Mouse (Mus musculus) hindbrain, embryonic 14.5 days (tissue): ENCODE data around the gene Zfp975. TPM values are rescaled to one million over a fixed set of nuclear protein-coding genes. Genes with fewer than 3 reads are reported as not detected.
"Not testable (repeated sequence)": the region's sequence is repeated elsewhere in the genome, so short reads cannot be mapped to it uniquely, and the experiment has no call there.

Source experiments
- ATAC-seq: fragments of 200-750 bp; cut with Nextera tagmentation; 2 replicates; pipeline ENCODE4 v1.8.0; 2017; ENCODE audit warnings: moderate number of reproducible peaks, mild to moderate bottlenecking, moderate TSS enrichment, moderate library complexity; ENCODE audit not compliant: low FRiP score
- DNase-seq: peaks from one replicate; pipeline ENCODE4 v3.0.0-alpha.2; 2015; ENCODE audit warnings: low spot score
- H3K27ac ChIP-seq: fragments of 300-500 bp; sonication (generic); 2 replicates; pipeline ENCODE4 v1.5.1; 2014; ENCODE audit warnings: mild to moderate bottlenecking, moderate library complexity
- H3K27me3 ChIP-seq: fragments of 300-500 bp; sonication (generic); 2 replicates; pipeline ENCODE4 v1.6.1; 2014; ENCODE audit warnings: mild to moderate bottlenecking, low read length, mixed read lengths; ENCODE audit not compliant: control insufficient read depth, insufficient read depth
- H3K36me3 ChIP-seq: fragments of 300-500 bp; sonication (generic); replicated peaks from 2 replicates; pipeline ENCODE4 v1.6.1; 2014; ENCODE audit not compliant: control insufficient read depth, insufficient read depth
- H3K4me1 ChIP-seq: fragments of 300-500 bp; sonication (generic); replicated peaks from 2 replicates; pipeline ENCODE4 v1.6.1; 2014; ENCODE audit warnings: antibody characterized with exemption, low read length, mixed read lengths; ENCODE audit not compliant: control insufficient read depth, insufficient read depth
- H3K4me2 ChIP-seq: fragments of 300-500 bp; sonication (generic); replicated peaks from 2 replicates; pipeline ENCODE4 v1.6.1; 2014; ENCODE audit warnings: mild to moderate bottlenecking, moderate library complexity
- H3K4me3 ChIP-seq: fragments of 300-500 bp; sonication (generic); replicated peaks from 2 replicates; pipeline ENCODE4 v1.5.1; 2014; ENCODE audit warnings: mild to moderate bottlenecking, low read length
- H3K9ac ChIP-seq: fragments of 300-500 bp; sonication (generic); 2 replicates; pipeline ENCODE4 v1.6.1; 2014
- H3K9me3 ChIP-seq: fragments of 300-500 bp; sonication (generic); 2 replicates; pipeline ENCODE4 v1.6.1; 2016; ENCODE audit warnings: low read length; ENCODE audit not compliant: control insufficient read depth
- WGBS: fragments of 180-500 bp; shearing (Covaris S2); extraction: QIAGEN DNeasy Blood & Tissue Kit; methylation state at CpG from one replicate; pipeline ENCODE4 v1.1.7; 2014; 5-methylcytosine and 5-hydroxymethylcytosine counted together
- polyA plus RNA-seq: library from polyadenylated mRNA; unstranded; fragments of >200 nt; fragmentation: Nextera tagmentation; extraction: Ambion mirVana; gene quantifications from 2 replicates; pipeline ENCODE4 v1.2.1, GENCODE M21; 2014

The Zfp975 gene
- polyA plus RNA-seq: 6.9 and 7.1 TPM in 2 replicates

DNA sequence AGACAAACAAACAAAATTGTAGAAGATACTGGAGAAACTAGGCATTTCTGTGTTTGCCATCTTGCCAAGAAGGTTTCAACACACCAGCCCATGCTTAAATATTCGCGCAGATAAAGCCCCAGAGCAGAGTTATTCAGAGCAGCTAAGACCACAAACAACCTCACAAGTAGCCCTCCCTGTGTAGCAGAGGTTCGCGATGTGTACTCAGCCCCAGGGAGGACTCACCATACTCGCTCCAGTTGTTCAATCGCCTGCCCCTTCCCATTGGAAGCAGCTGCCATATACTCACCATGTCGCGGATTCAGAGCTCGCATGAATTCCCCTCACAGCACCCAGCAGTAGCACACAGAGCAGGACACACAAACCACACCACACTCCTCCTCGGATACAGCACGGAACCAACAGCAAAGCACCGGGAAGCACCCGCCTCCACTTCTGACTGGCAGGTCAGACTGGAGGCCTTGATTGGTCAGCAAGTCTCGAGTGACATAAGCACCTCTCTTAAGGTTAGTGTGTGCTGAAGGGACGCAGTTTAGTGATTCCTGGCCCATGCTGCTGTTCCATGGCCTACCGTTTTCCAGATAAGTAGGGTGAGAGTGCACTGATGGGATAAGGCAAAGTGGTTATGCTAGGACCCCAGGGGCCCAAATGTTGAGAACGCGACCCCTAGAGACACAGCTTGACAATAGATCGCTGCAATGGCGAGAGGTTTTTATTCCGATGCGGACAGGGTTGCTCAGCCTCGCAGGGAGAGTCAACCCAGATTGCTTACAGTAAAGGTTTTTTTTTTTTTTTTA, at the start of gene Zfp975:
Gene Zfp975 (minus strand): TSS at position 381 of the 797 bp plus-strand sequence.
- not testable (repeated sequence) for H3K4me1 ChIP-seq, H3K9me3 ChIP-seq, H3K36me3 ChIP-seq, H3K27me3 ChIP-seq
- ATAC-seq: peak; percentile 100
- peak; percentile 76 for DNase-seq
- peak within 1 kb of the TSS; percentile 47 for H3K4me3 ChIP-seq
- WGBS: under 1% methylated on average over 23 of the region's 23 CpGs
- H3K9ac ChIP-seq: peak within 1 kb of the TSS; percentile 57
- peak within 1 kb of the TSS; percentile 77 for H3K27ac ChIP-seq
- H3K4me2 ChIP-seq: peak within 1 kb of the TSS; percentile 58

- no peak for DNase-seq
- WGBS: 92% methylated on average over 10 of the region's 10 CpGs
- no peaks in the 10 kb centered on the region for H3K36me3 ChIP-seq
- no peak overlapping the region for H3K4me3 ChIP-seq
- no peak for ATAC-seq
- H3K4me1 ChIP-seq: no peaks in the 10 kb centered on the region
- no peak overlapping the region for H3K4me2 ChIP-seq
- H3K9ac ChIP-seq: no peak overlapping the region
- peaks cover 30% of the 10 kb centered on the region; the same call in 1 of the 2 replicates for H3K9me3 ChIP-seq
- H3K27ac ChIP-seq: no peak overlapping the region
- H3K27me3 ChIP-seq: no peaks in the 10 kb centered on the region
These were observed 46.1 kb upstream of the Zfp975 start for GRCm38 (mm10) chr7:42738536-42739210.

DNA sequence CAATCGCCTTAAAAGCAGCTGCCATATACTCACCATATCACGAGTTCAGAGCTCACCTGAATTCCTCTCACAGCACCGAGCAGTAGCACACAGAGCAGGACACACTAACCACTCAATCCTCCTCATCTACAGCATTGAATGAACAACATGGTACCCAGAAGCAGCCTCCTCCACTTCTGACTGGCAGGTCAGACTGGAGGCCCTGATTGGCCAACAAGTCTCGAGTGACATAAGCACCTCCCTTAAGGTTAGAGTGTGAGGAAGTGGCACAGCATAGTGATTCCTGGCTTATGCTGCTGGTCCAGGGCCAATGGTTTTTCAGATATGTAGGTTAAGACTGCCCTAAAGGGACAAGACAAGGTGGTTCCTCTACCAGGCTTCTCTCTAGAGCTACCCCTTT, 34.4 kb upstream of the Zfp975 start, which contains the start of gene Gm17067:
Gene Gm17067 (minus strand): TSS at position 101 of the 400 bp plus-strand sequence.
- ATAC-seq, H3K9ac ChIP-seq, DNase-seq, H3K27me3 ChIP-seq, H3K36me3 ChIP-seq, H3K4me3 ChIP-seq, H3K27ac ChIP-seq, H3K4me2 ChIP-seq, H3K9me3 ChIP-seq, H3K4me1 ChIP-seq: not testable (repeated sequence)
- 96% methylated on average over 4 of the region's 4 CpGs for WGBS

DNA sequence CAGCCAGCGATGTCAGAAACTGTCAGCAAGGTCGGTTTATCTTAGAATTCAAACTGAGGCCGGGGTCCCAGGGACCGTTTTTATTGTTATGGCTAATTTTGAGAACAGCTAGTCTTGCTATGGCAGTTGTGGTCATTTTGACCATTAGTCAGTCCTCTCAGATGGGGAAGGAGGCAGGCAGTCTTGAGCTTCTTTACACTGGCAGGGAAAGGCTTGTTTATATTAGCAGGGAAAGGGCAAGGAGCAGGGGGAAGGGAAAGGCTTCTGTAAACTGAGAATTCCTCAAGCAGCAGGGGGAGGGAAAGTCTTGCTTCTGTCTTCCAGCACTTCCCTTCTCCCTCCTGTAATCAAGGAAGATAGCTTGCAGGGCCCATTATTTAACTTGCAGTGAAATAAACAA, 709 bp upstream of the Zfp975 start:
- not testable (repeated sequence) for H3K27me3 ChIP-seq, ATAC-seq, H3K9me3 ChIP-seq, H3K4me1 ChIP-seq, H3K36me3 ChIP-seq
- peak overlapping the region; percentile 57 for H3K9ac ChIP-seq
- H3K4me3 ChIP-seq: peak overlapping the region; percentile 47
- peak; percentile 23 for DNase-seq
- peak overlapping the region; percentile 77 for H3K27ac ChIP-seq
- 4% methylated on average over 4 of the region's 4 CpGs for WGBS
- peak overlapping the region; percentile 58 for H3K4me2 ChIP-seq

- not testable (repeated sequence) for H3K4me1 ChIP-seq, H3K36me3 ChIP-seq, ATAC-seq, DNase-seq, H3K27ac ChIP-seq, H3K9ac ChIP-seq, H3K27me3 ChIP-seq, H3K4me2 ChIP-seq, H3K4me3 ChIP-seq
- peaks cover 27% of the 10 kb centered on the region for H3K9me3 ChIP-seq
- WGBS: 92% methylated on average over 6 of the region's 6 CpGs
These were observed 12.5 kb downstream of the Zfp975 start for GRCm38 (mm10) chr7:42680081-42680480.

DNA sequence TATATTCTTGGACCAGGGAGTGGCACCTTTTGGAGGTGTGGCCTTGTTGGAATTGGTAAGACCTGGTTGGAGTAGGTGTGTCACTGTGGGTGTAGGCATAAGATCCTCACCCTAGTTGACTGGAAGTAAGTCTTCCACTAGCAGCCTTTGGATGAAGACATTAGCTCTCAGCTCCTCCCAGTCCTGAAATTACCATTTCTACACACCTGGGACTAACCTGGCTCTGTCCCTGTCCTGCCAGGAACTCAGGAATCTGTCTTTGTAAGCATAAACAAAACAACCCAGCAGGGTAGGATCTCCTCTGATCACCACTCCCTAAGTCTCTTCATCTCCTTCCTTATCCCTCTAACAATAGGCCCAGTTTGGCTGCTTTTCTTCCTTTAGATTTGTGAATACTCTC, 12.9 kb downstream of the Zfp975 start:
- peaks cover 27% of the 10 kb centered on the region for H3K9me3 ChIP-seq
- ATAC-seq, H3K4me3 ChIP-seq, H3K27ac ChIP-seq, H3K4me1 ChIP-seq, H3K9ac ChIP-seq, H3K36me3 ChIP-seq, H3K27me3 ChIP-seq, H3K4me2 ChIP-seq, DNase-seq: not testable (repeated sequence)

DNA sequence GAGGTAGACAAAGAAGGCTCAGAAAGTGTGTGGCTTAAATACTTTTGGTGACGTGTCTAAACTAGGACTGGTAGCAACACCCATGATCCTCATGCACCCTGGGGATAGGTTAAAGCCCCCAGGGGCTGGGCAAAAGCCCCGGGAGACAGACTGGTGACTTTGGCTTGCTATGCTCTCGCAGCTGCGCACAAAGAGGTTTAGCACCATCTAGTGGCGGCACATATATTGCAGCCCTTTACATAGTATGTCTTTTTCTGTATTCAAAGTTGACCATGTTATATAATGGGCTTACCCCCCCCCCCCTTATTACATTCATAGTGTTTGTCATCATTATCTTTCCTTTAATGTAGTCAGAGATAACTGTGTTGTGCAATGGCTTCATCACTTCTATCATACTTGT, 32.4 kb downstream of the Zfp975 start:
- not testable (repeated sequence) for H3K4me3 ChIP-seq, ATAC-seq, H3K27me3 ChIP-seq, DNase-seq, H3K4me2 ChIP-seq, H3K27ac ChIP-seq, H3K4me1 ChIP-seq, H3K9ac ChIP-seq
- WGBS: 66% methylated on average over 5 of the region's 5 CpGs
- peaks cover 37% of the 10 kb centered on the region for H3K9me3 ChIP-seq
- peaks cover 23% of the 10 kb centered on the region for H3K36me3 ChIP-seq

- H3K36me3 ChIP-seq, H3K27ac ChIP-seq, ATAC-seq, H3K4me2 ChIP-seq, H3K9ac ChIP-seq, H3K4me3 ChIP-seq, DNase-seq, H3K4me1 ChIP-seq, H3K27me3 ChIP-seq: not testable (repeated sequence)
- 73% methylated on average over 2 of the region's 2 CpGs for WGBS
- peaks cover 33% of the 10 kb centered on the region; the same call in 1 of the 2 replicates for H3K9me3 ChIP-seq
These were observed 37.3 kb downstream of the Zfp975 start for GRCm38 (mm10) chr7:42655211-42655610.

DNA sequence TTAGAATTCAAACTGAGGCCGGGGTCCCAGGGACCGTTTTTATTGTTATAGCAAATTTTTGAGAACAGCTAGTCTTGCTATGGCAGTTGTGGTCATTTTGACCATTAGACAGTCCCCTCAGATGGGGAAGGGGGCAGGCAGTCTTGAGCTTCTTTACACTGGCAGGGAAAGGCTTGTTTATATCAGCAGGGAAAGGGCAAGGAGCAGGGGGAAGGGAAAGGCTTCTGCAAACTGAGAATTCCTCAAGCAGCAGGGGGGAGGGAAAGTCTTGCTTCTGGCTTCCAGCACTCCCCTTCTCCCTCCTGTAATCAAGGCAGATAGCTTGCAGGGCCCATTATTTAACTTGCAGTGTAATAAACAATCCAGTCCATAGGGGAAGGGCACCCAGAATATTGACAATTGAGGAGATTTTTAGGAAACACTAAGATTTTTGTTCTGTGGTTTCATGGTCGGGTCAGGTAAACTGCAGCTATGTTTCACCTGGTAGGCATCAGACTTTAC, 49.4 kb downstream of the Zfp975 start:
- 26% methylated on average over 3 of the region's 3 CpGs for WGBS
- not testable (repeated sequence) for ATAC-seq, H3K36me3 ChIP-seq, H3K9me3 ChIP-seq, H3K4me1 ChIP-seq, H3K9ac ChIP-seq, H3K27ac ChIP-seq, DNase-seq, H3K27me3 ChIP-seq
- H3K4me2 ChIP-seq: peak overlapping the region; percentile 52
- peak overlapping the region; percentile 40 for H3K4me3 ChIP-seq
